Mouse (Mus musculus): ENCODE measurements around the gene Ndufc2. TPM values are rescaled to one million over a fixed set of nuclear protein-coding genes. Genes with fewer than 3 reads are reported as not detected.

Ndufc2 gene
- polyA plus RNA-seq, 1 experiment from 2014 or later: 550 TPM

DNA sequence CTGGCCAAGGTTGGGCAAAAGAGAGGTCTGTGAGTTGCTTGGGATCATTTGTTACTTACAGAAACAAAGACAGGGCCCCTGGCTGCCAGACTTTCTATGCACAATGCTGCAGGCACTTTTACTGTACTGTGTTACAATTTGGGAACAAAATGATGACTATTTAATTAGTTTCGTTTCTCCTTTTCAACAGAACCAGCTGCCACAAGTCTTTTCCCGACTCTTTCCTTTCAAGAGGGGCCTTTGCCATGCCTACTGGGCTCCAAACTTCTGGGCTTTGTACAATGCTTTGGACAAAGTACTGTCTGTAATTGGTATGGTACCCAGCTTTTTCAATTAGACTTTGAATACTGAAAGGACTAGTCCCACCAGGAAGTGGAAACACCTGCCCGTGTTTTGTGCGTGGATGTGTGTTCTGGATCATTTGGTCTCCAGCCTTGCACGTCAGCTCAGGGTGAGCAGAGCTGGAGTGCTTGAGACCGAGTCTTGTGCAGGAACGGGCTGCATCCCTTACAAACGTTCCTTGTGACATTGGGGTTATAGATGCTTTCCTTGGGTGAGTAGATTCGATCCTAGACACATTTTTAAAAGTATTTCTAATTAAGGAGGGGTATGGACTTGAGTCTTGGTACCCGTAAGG is 16.2 kb upstream of the Ndufc2 start:
- Histone ChIP-seq H3K36me3 (replicated peaks; ENCODE audit: control insufficient read depth, insufficient read depth) (peaks cover 85% of the 10 kb centered on the region), H3K4me2 (replicated peaks) (no peak overlapping the region), H3K9ac (no peak overlapping the region), H3K27me3 (ENCODE audit: control insufficient read depth, insufficient read depth, low read length) (no peaks in the 10 kb centered on the region), H3K27ac (no peak overlapping the region), H3K4me3 (replicated peaks; ENCODE audit: low read length) (no peak overlapping the region), H3K4me1 (replicated peaks; ENCODE audit: control insufficient read depth, insufficient read depth, low read length) (no peaks in the 10 kb centered on the region), H3K9me3 (ENCODE audit: control insufficient read depth, low read length) (no peaks in the 10 kb centered on the region)
- 91% methylated on average over 10 of the region's 10 CpGs for WGBS
- no peak for ATAC-seq (ENCODE audit: low FRiP score)
- DNase-seq (ENCODE audit: low spot score): no peak

DNA sequence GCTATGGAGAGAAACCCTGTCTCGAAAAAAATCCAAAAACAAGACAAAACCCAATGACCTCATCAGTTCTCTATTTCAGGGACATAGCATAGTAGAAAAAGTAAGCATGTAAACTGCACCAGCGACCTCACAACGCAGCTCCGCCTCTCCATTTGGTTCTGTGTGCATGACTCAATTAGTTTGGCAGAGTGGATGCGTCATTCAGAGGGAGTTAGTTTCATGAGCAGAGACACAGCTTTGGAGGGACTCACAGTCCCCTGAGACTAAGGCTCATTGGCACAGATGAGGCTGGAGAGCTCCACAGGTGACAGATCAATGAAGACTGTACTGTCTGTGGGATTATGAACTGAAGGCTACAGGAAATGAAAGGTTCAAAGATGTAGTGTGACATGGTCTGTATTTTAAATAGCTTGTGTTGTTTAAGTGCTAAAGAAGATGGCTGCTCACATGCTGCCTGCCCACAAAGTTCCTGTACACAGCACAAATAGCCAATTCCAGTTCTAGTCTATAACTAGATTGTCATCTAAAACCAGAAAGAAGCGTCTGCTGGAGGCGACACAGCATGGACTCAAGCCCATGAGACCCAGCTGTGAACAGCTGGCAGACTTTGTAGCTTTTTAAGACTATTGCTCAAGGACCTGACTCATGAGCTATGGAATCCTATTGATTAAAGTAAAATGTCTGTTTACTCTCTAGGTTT is 13.5 kb upstream of the Ndufc2 start:
- Histone ChIP-seq H3K27me3 (ENCODE audit: control insufficient read depth, insufficient read depth, low read length) (no peaks in the 10 kb centered on the region), H3K27ac (no peak overlapping the region), H3K4me1 (replicated peaks; ENCODE audit: control insufficient read depth, insufficient read depth, low read length) (no peaks in the 10 kb centered on the region), H3K36me3 (replicated peaks; ENCODE audit: control insufficient read depth, insufficient read depth) (peaks cover 81% of the 10 kb centered on the region), H3K4me3 (replicated peaks; ENCODE audit: low read length) (no peak overlapping the region), H3K9ac (no peak overlapping the region), H3K4me2 (replicated peaks) (no peak overlapping the region), H3K9me3 (ENCODE audit: control insufficient read depth, low read length) (no peaks in the 10 kb centered on the region)
- ATAC-seq (ENCODE audit: low FRiP score): no peak
- 92% methylated on average over 7 of the region's 7 CpGs for WGBS
- no peak for DNase-seq (ENCODE audit: low spot score)

DNA sequence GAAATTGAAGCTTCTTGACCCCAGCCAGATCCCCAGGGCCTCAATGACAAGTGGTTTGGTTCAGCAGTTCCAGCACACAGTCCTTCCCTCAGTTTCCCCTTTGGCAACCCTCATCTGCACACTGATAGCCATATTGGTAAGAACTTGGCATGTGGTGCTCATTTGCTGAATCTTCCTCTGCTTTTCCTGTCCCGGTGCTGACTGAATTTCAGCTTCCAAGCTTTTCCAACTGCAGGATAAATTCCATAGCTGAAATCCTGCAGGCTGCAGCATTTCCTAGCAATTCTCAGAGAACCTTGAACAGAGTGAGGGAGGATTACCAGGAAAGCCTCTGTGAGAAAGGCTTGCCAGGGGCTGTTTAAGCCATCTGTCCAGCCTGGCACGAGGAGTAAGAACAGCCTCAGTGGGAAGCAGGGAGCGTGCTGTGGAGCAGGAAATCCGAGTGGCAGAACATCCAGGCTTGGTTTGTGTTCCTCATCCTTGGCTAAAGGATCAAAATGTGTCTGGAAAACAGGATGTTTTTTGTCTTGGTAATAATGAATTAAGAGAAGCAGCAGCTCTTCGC is 12.9 kb upstream of the Ndufc2 start:
- H3K9me3 ChIP-seq (ENCODE audit: control insufficient read depth, low read length): no peaks in the 10 kb centered on the region
- no peaks in the 10 kb centered on the region for H3K27me3 ChIP-seq (ENCODE audit: control insufficient read depth, insufficient read depth, low read length)
- DNase-seq (ENCODE audit: low spot score) (peak; percentile 45), ATAC-seq (ENCODE audit: low FRiP score) (no peak)
- H3K4me2 ChIP-seq (replicated peaks): no peak overlapping the region
- no peak overlapping the region for H3K9ac ChIP-seq
- peaks cover 81% of the 10 kb centered on the region for H3K36me3 ChIP-seq (replicated peaks; ENCODE audit: control insufficient read depth, insufficient read depth)
- H3K4me1 ChIP-seq (replicated peaks; ENCODE audit: control insufficient read depth, insufficient read depth, low read length): no peaks in the 10 kb centered on the region
- H3K27ac ChIP-seq: 0 out of 2 replicates have a peak overlapping the region, but pooled peaks have one; percentile 43
- H3K4me3 ChIP-seq (replicated peaks; ENCODE audit: low read length): no peak overlapping the region
- WGBS: 89% methylated on average over 5 of the region's 5 CpGs

DNA sequence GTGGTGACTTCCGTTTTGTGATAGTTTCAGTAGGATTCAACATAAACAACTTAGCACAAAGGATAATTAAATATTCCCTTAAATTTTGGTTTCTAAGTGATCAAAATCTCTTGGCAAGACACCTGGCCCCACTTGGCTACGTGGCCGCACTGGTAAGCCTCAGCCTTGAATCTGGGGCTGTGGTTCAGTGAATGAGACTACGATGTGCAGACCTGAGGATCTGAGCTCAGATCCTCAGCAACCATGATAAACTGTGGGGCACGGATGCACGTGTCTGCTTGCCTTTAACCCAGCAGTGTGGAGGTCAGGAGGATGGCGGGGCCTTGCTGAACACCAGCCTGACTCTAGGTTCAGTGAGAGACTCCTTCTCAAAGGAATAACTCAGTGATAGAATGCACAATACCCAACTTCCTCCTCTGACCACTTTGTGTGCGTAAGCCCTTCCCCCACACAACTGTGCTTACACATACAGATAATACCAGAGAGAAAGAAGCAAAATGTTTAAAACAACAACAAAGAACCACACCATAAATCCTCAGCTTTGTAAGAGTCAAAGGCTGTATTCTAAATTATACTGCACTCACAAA is 12.1 kb upstream of the Ndufc2 start:
- H3K27ac ChIP-seq: 0 out of 2 replicates have a peak overlapping the region, but pooled peaks have one; percentile 43
- DNase-seq (ENCODE audit: low spot score): no peak
- no peak overlapping the region for H3K4me2 ChIP-seq (replicated peaks)
- WGBS: 91% methylated on average over 8 of the region's 8 CpGs
- H3K27me3 ChIP-seq (ENCODE audit: control insufficient read depth, insufficient read depth, low read length): no peaks in the 10 kb centered on the region
- H3K4me3 ChIP-seq (replicated peaks; ENCODE audit: low read length): no peak overlapping the region
- no peaks in the 10 kb centered on the region for H3K9me3 ChIP-seq (ENCODE audit: control insufficient read depth, low read length)
- peaks cover 82% of the 10 kb centered on the region for H3K36me3 ChIP-seq (replicated peaks; ENCODE audit: control insufficient read depth, insufficient read depth)
- no peak overlapping the region for H3K9ac ChIP-seq
- ATAC-seq (ENCODE audit: low FRiP score): no peak
- H3K4me1 ChIP-seq (replicated peaks; ENCODE audit: control insufficient read depth, insufficient read depth, low read length): no peaks in the 10 kb centered on the region

DNA sequence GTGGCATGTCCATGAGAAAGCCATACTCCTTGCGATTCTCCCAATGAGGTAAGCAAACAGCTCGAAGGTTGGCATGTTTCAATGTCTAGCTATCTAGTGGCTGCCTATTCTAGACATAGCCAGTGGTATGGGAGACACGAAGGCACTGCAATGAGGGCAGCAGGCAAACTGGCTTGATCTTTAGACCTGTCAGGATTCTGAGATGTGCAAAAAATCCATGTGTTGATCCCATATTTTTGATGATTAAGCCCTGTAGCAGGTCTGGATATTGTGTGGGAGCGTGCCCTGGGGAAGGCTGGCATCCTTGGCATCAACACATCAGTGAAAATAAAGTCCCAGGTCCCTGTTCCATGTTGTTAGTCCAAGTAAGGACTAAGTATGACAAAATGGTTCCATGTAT is 11.3 kb upstream of the Ndufc2 start:
- ATAC-seq (ENCODE audit: low FRiP score) (no peak), DNase-seq (ENCODE audit: low spot score) (no peak)
- WGBS: 96% methylated on average over 4 of the region's 4 CpGs

DNA sequence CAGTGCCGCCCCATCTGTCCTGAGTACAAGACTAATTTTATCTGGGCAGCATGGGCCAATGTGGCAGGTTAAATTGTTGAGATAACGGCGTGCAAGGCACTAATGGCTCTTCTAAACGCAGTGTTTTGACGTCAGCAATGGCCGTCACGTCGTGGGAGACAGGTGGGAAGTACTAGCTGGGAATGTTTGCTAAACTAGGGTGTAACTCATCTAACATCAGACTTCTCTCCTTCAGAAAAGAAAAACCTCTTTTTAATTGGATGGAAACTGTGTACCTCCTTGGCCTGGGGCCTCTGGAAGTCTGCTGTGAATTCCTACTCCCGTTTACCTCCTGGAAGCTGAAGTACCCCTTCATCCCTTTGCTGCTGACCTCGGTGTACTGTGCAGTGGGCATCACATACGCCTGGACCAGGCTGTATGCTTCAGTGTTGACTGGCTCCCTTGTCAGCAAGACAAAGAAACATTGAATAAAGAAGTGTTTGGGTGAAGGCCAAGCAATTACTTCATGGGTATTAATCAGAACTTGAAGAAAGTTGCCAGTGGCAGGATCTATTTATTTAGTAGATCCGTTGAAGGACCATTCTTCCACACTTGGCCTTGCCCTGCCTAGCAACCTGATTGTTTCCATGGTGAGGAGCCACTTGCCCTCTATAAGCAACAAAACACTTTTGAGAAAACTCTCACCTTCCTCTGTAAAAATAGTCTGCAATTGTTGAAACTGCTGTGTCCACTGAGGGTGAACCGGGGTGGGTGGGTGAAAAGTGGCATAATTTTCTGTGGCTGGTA is 8.3 kb upstream of the Ndufc2 start:
- Histone ChIP-seq H3K4me3 (replicated peaks; ENCODE audit: low read length) (no peak overlapping the region), H3K27me3 (ENCODE audit: control insufficient read depth, insufficient read depth, low read length) (no peaks in the 10 kb centered on the region), H3K9me3 (ENCODE audit: control insufficient read depth, low read length) (no peaks in the 10 kb centered on the region), H3K36me3 (replicated peaks; ENCODE audit: control insufficient read depth, insufficient read depth) (peaks cover 56% of the 10 kb centered on the region), H3K4me1 (replicated peaks; ENCODE audit: control insufficient read depth, insufficient read depth, low read length) (no peaks in the 10 kb centered on the region), H3K9ac (no peak overlapping the region), H3K4me2 (replicated peaks) (no peak overlapping the region), H3K27ac (peak overlapping the region; percentile 38)
- 55% methylated on average over 13 of the region's 13 CpGs for WGBS
- ATAC-seq (ENCODE audit: low FRiP score) (peak; percentile 87), DNase-seq (ENCODE audit: low spot score) (peak; percentile 60)

More for the DNA sequence above, 11.3 kb upstream of the Ndufc2 start:
- Histone ChIP-seq H3K9me3 (ENCODE audit: control insufficient read depth, low read length) (no peaks in the 10 kb centered on the region), H3K9ac (no peak overlapping the region), H3K4me2 (replicated peaks) (no peak overlapping the region), H3K27ac (no peak overlapping the region), H3K4me3 (replicated peaks; ENCODE audit: low read length) (no peak overlapping the region), H3K27me3 (ENCODE audit: control insufficient read depth, insufficient read depth, low read length) (no peaks in the 10 kb centered on the region), H3K4me1 (replicated peaks; ENCODE audit: control insufficient read depth, insufficient read depth, low read length) (no peaks in the 10 kb centered on the region), H3K36me3 (replicated peaks; ENCODE audit: control insufficient read depth, insufficient read depth) (peaks cover 79% of the 10 kb centered on the region)

DNA sequence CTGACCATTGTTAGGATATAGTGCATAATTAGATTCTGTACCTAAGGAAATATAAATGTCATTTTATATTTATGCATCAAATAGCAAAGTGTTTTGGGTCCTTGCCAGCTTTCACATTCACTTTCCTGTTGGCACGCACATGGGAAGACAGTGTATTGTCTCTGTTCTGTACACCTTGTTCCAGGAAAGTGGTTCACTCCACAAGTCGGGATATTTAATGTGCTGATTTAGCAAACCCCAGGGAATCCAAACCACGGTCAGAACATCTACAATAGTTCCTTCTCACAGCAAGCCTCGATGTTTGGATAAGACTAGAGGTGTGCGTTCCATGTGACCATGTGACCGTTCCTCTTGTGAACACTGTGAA is 7.7 kb upstream of the Ndufc2 start:
- Histone ChIP-seq H3K36me3 (replicated peaks; ENCODE audit: control insufficient read depth, insufficient read depth) (peaks cover 50% of the 10 kb centered on the region), H3K4me3 (replicated peaks; ENCODE audit: low read length) (no peak overlapping the region), H3K9ac (no peak overlapping the region), H3K27me3 (ENCODE audit: control insufficient read depth, insufficient read depth, low read length) (no peaks in the 10 kb centered on the region), H3K27ac (0 out of 2 replicates have a peak overlapping the region, but pooled peaks have one; percentile 9), H3K4me1 (replicated peaks; ENCODE audit: control insufficient read depth, insufficient read depth, low read length) (no peaks in the 10 kb centered on the region), H3K9me3 (ENCODE audit: control insufficient read depth, low read length) (no peaks in the 10 kb centered on the region), H3K4me2 (replicated peaks) (no peak overlapping the region)
- ATAC-seq (ENCODE audit: low FRiP score): peak; percentile 23; the same call in 1 of the 2 replicates
- DNase-seq (ENCODE audit: low spot score): no peak
- 74% methylated on average over 6 of the region's 6 CpGs for WGBS

DNA sequence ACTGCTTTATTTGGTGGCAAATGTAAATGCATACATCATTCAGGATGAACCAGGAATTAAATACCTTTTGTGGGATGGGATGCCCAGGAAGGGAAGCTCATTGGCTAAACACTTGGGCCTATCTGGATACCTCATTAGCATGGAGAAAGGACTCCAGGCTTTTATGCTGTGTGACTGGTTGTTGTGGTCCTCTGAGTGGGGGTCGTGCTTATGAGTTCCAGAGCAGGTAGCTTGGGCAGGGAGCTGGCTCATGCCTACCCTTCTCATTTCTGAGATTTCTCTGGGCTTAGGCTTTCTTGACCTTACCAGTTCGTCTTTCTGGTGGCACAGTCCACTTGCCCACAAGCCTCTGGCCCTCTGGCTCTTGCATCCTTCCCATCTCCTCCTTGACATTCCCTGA is 5.4 kb upstream of the Ndufc2 start:
- Histone ChIP-seq H3K27me3 (ENCODE audit: control insufficient read depth, insufficient read depth, low read length) (no peaks in the 10 kb centered on the region), H3K4me2 (replicated peaks) (no peak overlapping the region), H3K9ac (no peak overlapping the region), H3K36me3 (replicated peaks; ENCODE audit: control insufficient read depth, insufficient read depth) (peaks cover 31% of the 10 kb centered on the region), H3K4me3 (replicated peaks; ENCODE audit: low read length) (no peak overlapping the region), H3K27ac (no peak overlapping the region), H3K9me3 (ENCODE audit: control insufficient read depth, low read length) (no peaks in the 10 kb centered on the region), H3K4me1 (replicated peaks; ENCODE audit: control insufficient read depth, insufficient read depth, low read length) (no peaks in the 10 kb centered on the region)
- DNase-seq (ENCODE audit: low spot score) (no peak), ATAC-seq (ENCODE audit: low FRiP score) (no peak)
- 84% methylated on average over 2 of the region's 2 CpGs for WGBS

DNA sequence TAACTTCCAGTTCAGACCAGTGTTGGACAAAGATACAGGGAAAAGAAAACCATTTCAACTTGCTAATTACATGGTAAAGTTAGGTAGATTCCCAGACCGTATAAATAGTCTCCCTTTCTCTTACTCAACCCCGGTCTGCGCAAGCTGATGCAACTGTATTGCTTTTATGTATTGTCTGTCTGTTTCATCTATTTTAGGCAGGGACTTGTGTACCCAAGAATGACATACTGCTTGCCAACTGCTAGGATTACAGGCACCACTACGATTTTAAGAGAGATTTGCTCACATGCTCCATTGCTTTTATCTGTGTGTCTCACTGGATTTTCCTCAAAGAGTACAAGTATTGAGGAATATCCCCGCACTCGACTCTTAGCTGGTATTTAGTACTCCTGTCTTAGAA is 860 bp upstream of the Ndufc2 start:
- Histone ChIP-seq H3K27me3 (ENCODE audit: control insufficient read depth, insufficient read depth, low read length) (no peaks in the 10 kb centered on the region), H3K36me3 (replicated peaks; ENCODE audit: control insufficient read depth, insufficient read depth) (no peaks in the 10 kb centered on the region)

More for the DNA sequence above, 860 bp upstream of the Ndufc2 start:
- 94% methylated on average over 6 of the region's 6 CpGs for WGBS
- no peaks in the 10 kb centered on the region for H3K9me3 ChIP-seq (ENCODE audit: control insufficient read depth, low read length)
- H3K4me1 ChIP-seq (replicated peaks; ENCODE audit: control insufficient read depth, insufficient read depth, low read length): peaks cover 11% of the 10 kb centered on the region
- DNase-seq (ENCODE audit: low spot score) (no peak), ATAC-seq (ENCODE audit: low FRiP score) (no peak)
- H3K27ac ChIP-seq: no peak overlapping the region
- H3K9ac ChIP-seq: no peak overlapping the region
- no peak overlapping the region for H3K4me3 ChIP-seq (replicated peaks; ENCODE audit: low read length)
- no peak overlapping the region for H3K4me2 ChIP-seq (replicated peaks)
